Mouse (Mus musculus) forebrain, embryonic 11.5 days (tissue): ENCODE measurements around the gene Mta3. TPM values are rescaled to one million over a fixed set of nuclear protein-coding genes. Genes with fewer than 3 reads are reported as not detected.

Source experiments
- ATAC-seq: fragments of 200-750 bp; cut with Nextera tagmentation; replicated peaks from 2 replicates; pipeline ENCODE4 v1.8.0; 2017; ENCODE audit warnings: moderate TSS enrichment; ENCODE audit not compliant: low FRiP score
- DNase-seq: peaks from one replicate; pipeline ENCODE4 v3.0.0-alpha.2; 2017; ENCODE audit warnings: low spot score
- H3K27ac ChIP-seq: fragments of 300-500 bp; sonication (generic); 2 replicates; pipeline ENCODE4 v1.5.1; 2014; ENCODE audit warnings: low read depth, low read length
- H3K27me3 ChIP-seq: fragments of 300-500 bp; sonication (generic); 2 replicates; pipeline ENCODE4 v1.6.1; 2014; ENCODE audit warnings: mild to moderate bottlenecking, low read length, mixed read lengths; ENCODE audit not compliant: control insufficient read depth, insufficient read depth
- H3K36me3 ChIP-seq: fragments of 300-500 bp; sonication (generic); 2 replicates; pipeline ENCODE4 v1.6.1; 2014; ENCODE audit warnings: mild to moderate bottlenecking, low read length, moderate library complexity, mixed read lengths; ENCODE audit not compliant: control insufficient read depth, insufficient read depth
- H3K4me1 ChIP-seq: fragments of 300-500 bp; sonication (generic); replicated peaks from 2 replicates; pipeline ENCODE4 v1.6.1; 2014; ENCODE audit warnings: low read length, mixed read lengths; ENCODE audit not compliant: control insufficient read depth, insufficient read depth
- H3K4me2 ChIP-seq: fragments of 300-500 bp; sonication (generic); 2 replicates; pipeline ENCODE4 v1.6.1; 2014; ENCODE audit warnings: low read depth, mild to moderate bottlenecking, low read length, moderate library complexity, mixed read lengths; ENCODE audit not compliant: severe bottlenecking
- H3K4me3 ChIP-seq: fragments of 300-500 bp; sonication (generic); 2 replicates; pipeline ENCODE4 v1.5.1; 2014; ENCODE audit warnings: low read depth, low read length
- H3K9ac ChIP-seq: fragments of 300-500 bp; sonication (generic); 2 replicates; pipeline ENCODE4 v1.6.1; 2014; ENCODE audit warnings: low read length
- H3K9me3 ChIP-seq: fragments of 300-500 bp; sonication (generic); 2 replicates; pipeline ENCODE4 v1.6.1; 2016; ENCODE audit warnings: low read length, mixed read lengths; ENCODE audit not compliant: control insufficient read depth
- WGBS: fragments of 180-500 bp; shearing (Covaris S2); extraction: QIAGEN DNeasy Blood & Tissue Kit; methylation state at CpG from one replicate; pipeline ENCODE4 v1.1.7; 2014; 5-methylcytosine and 5-hydroxymethylcytosine counted together
- polyA plus RNA-seq: library from polyadenylated mRNA; unstranded; fragments of >200 nt; fragmentation: Nextera tagmentation; extraction: Ambion mirVana; gene quantifications from 2 replicates; pipeline ENCODE4 v1.2.1, GENCODE M21; 2014

Mta3 gene
- polyA plus RNA-seq, 1 experiment from 2014 or later = 32.9 TPM

DNA sequence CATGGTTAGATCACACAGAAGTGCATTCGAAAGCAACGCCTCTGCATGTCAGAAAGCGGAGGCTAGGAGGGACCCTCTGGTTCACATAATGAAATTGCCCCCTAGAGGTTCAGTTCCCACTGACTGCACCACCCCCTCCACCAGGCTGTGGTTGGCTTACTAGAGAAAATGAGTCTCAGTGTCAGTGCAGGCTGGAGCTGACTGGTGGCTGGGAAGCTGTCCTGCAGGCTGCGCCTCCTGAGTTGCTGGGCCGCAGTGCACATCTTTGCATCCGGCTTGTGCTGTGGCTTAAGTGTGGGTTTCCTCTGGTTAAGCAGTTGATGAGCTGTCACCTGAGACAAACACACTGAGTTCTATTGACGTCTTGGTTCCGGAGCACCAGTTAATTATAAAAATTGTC lies 66.7 kb downstream of the Mta3 start:
- DNase-seq (peak; percentile 60), ATAC-seq (peak; percentile 77)
- no peaks in the 10 kb centered on the region for H3K36me3 ChIP-seq
- no peak overlapping the region for H3K4me2 ChIP-seq
- H3K27ac ChIP-seq = no peak overlapping the region
- 57% methylated on average over 8 of the region's 8 CpGs for WGBS
- no peaks in the 10 kb centered on the region for H3K27me3 ChIP-seq
- H3K9ac ChIP-seq = no peak overlapping the region
- H3K9me3 ChIP-seq = no peaks in the 10 kb centered on the region
- H3K4me3 ChIP-seq = no peak overlapping the region
- peaks cover 3% of the 10 kb centered on the region; the same call in 1 of the 2 replicates for H3K4me1 ChIP-seq

- Histone ChIP-seq H3K4me3 (no peak overlapping the region), H3K4me1 (peaks cover 3% of the 10 kb centered on the region; the same call in 1 of the 2 replicates), H3K9ac (no peak overlapping the region), H3K27ac (no peak overlapping the region), H3K9me3 (no peaks in the 10 kb centered on the region), H3K4me2 (no peak overlapping the region), H3K36me3 (no peaks in the 10 kb centered on the region), H3K27me3 (no peaks in the 10 kb centered on the region)
- 97% methylated on average over 7 of the region's 7 CpGs for WGBS
- DNase-seq (no peak), ATAC-seq (no peak)
Measured at GRCm38 (mm10) chr17:83776965-83777364, 71.0 kb downstream of the Mta3 start.

- Histone ChIP-seq H3K4me1 (peaks cover 2% of the 10 kb centered on the region; the same call in 1 of the 2 replicates), H3K4me2 (no peak overlapping the region), H3K9me3 (no peaks in the 10 kb centered on the region), H3K27ac (no peak overlapping the region), H3K4me3 (no peak overlapping the region), H3K9ac (no peak overlapping the region), H3K36me3 (no peaks in the 10 kb centered on the region), H3K27me3 (no peaks in the 10 kb centered on the region)
- DNase-seq (no peak), ATAC-seq (no peak)
- WGBS = 88% methylated on average over 9 of the region's 9 CpGs
Measured at GRCm38 (mm10) chr17:83777462-83778051, 71.6 kb downstream of the Mta3 start.

- Histone ChIP-seq H3K9ac (no peak overlapping the region), H3K4me2 (no peak overlapping the region), H3K9me3 (no peaks in the 10 kb centered on the region), H3K27me3 (no peaks in the 10 kb centered on the region), H3K4me1 (no peaks in the 10 kb centered on the region; the same call in 1 of the 2 replicates), H3K36me3 (no peaks in the 10 kb centered on the region), H3K27ac (no peak overlapping the region), H3K4me3 (no peak overlapping the region)
- no peak for DNase-seq
- WGBS = 87% methylated on average over 5 of the region's 5 CpGs
- ATAC-seq = no peak
Measured at GRCm38 (mm10) chr17:83780228-83780627, 74.3 kb downstream of the Mta3 start.

DNA sequence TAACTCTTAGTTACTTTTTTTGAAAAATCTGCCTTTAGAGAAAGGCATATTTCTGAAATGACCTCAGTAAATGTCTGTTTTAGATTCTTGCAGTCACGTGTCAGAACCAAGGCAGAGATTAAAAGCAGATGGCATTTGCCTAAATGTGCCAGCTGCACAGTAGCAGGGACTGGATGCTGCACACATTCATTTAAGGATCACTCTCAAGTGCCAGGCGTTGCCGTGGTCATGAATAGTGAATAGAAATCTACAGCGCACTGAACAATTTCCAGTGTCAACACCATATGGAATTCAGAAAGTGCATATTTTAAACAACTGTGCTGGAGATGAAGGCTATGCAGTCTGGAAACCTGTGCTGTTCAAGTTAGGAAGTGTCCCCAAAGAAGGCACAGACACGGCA lies 76.8 kb downstream of the Mta3 start:
- no peak overlapping the region for H3K9ac ChIP-seq
- H3K4me3 ChIP-seq = no peak overlapping the region
- no peaks in the 10 kb centered on the region for H3K27me3 ChIP-seq
- H3K4me1 ChIP-seq = no peaks in the 10 kb centered on the region; the same call in 1 of the 2 replicates
- 68% methylated on average over 5 of the region's 5 CpGs for WGBS
- ATAC-seq = no peak
- no peaks in the 10 kb centered on the region for H3K36me3 ChIP-seq
- H3K27ac ChIP-seq = no peak overlapping the region
- H3K9me3 ChIP-seq = no peaks in the 10 kb centered on the region
- no peak for DNase-seq
- no peak overlapping the region for H3K4me2 ChIP-seq

DNA sequence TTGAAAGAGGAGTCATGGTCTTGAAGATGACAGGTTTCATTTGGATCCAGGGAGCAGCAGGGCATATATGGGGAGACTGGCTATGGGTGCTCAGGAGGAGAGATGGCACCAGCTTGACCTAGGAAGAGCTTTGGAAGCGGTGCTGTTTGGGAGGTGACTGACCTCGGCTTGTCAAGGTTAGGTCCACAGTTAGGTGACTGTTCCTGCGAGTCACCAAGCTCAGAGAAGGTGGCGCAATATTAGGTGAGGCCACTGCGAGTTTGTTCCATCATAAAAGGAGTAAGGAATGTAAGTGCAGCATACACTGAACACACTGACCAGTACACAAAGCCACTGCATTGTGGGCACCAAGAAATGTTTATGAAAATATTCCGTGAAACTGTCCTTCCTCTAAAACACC lies 80.5 kb downstream of the Mta3 start:
- Histone ChIP-seq H3K36me3 (no peaks in the 10 kb centered on the region), H3K27ac (no peak overlapping the region), H3K27me3 (no peaks in the 10 kb centered on the region), H3K4me1 (no peaks in the 10 kb centered on the region; the same call in 1 of the 2 replicates), H3K9me3 (no peaks in the 10 kb centered on the region), H3K4me3 (no peak overlapping the region), H3K9ac (no peak overlapping the region), H3K4me2 (no peak overlapping the region)
- ATAC-seq (no peak), DNase-seq (no peak)
- WGBS = 97% methylated on average over 6 of the region's 6 CpGs

DNA sequence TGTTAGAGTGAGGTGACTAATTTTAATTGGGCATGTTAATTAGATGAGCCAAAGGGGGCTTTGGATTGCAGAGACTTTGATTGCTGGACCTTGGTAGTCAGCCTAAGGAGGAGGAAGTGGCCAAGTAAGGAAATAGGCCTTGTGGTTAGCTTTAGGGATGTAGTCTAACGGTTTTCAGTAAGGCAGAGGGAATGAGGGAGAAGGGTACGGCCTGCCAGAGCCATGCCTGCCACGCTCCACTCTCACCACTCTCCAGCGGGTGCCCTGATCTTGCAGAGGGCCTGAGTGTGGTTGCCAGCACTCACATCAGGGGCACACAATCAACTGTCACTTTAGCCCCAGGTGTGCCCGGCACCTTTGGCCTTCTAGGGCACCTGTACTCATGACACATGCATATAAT lies 84.2 kb downstream of the Mta3 start:
- H3K27ac ChIP-seq = no peak overlapping the region
- H3K4me2 ChIP-seq = no peak overlapping the region
- H3K4me1 ChIP-seq = no peaks in the 10 kb centered on the region
- H3K27me3 ChIP-seq = no peaks in the 10 kb centered on the region
- no peak for ATAC-seq
- 83% methylated on average over 5 of the region's 5 CpGs for WGBS
- H3K36me3 ChIP-seq = no peaks in the 10 kb centered on the region
- no peaks in the 10 kb centered on the region for H3K9me3 ChIP-seq
- DNase-seq = no peak
- H3K4me3 ChIP-seq = no peak overlapping the region
- no peak overlapping the region for H3K9ac ChIP-seq

DNA sequence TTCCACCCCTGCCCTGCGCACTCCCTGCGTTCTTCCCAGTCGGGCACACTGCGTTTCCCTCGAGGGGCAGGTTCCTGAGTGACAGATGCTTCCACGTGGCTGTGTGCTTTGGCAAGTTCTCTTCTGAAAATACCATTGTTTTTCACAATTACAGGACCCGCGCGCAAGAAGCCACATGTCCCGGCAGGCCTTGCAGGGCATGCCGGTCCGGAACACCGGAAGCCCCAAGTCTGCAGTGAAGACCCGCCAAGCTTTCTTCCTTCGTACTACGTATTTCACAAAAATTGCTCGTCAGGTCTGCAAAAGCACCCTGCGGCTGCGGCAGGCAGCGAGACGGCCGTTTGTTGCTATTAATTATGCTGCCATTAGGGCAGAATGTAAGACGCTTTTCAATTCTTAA lies 86.4 kb downstream of the Mta3 start:
- no peak overlapping the region for H3K4me2 ChIP-seq
- H3K27ac ChIP-seq = no peak overlapping the region
- ATAC-seq (no peak), DNase-seq (no peak)
- no peaks in the 10 kb centered on the region for H3K4me1 ChIP-seq
- H3K4me3 ChIP-seq = no peak overlapping the region
- H3K27me3 ChIP-seq = no peaks in the 10 kb centered on the region
- H3K36me3 ChIP-seq = no peaks in the 10 kb centered on the region
- WGBS = 78% methylated on average over 23 of the region's 23 CpGs
- no peaks in the 10 kb centered on the region for H3K9me3 ChIP-seq
- no peak overlapping the region for H3K9ac ChIP-seq

DNA sequence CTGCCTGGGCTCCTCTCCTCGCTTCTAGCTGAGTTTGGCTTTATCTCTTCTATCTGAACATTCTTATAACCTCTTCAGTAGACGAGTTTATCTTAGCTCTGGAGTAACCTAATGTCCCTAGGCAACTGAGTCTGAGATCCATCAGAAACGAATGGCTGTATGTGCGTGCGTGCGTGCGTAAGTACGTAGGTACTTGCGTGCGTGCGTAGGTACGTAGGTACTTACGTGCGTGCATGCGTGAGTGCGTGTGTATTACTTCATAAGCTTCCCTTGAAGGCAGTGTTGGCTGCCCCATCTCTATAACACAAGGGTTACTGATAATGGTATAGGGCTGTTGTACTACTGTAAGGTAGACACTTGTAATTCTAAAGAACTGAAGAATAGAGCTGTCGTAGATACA lies 89.2 kb downstream of the Mta3 start:
- no peak overlapping the region for H3K4me3 ChIP-seq

More for the DNA sequence above, 89.2 kb downstream of the Mta3 start:
- Histone ChIP-seq H3K4me1 (no peaks in the 10 kb centered on the region), H3K27me3 (no peaks in the 10 kb centered on the region), H3K4me2 (no peak overlapping the region), H3K9ac (no peak overlapping the region), H3K36me3 (no peaks in the 10 kb centered on the region), H3K27ac (no peak overlapping the region), H3K9me3 (no peaks in the 10 kb centered on the region)
- DNase-seq (no peak), ATAC-seq (no peak)
- 96% methylated on average over 17 of the region's 17 CpGs for WGBS
